Mouse (Mus musculus): Measurements from ENCODE around the gene Palm3. TPM values are rescaled to one million over a fixed set of nuclear protein-coding genes. Genes with fewer than 3 reads are reported as not detected.

The Palm3 gene
- total RNA-seq, 2 experiments from 2014 or later = not detected

- no peak for ATAC-seq (replicated peaks; ENCODE audit: poor library complexity, severe bottlenecking)
These were observed 5.4 kb upstream of the Palm3 start for GRCm38 (mm10) chr8:84015833-84016232.

GRCm38 (mm10) chr8:84019738-84020137 lies 1.5 kb upstream of the Palm3 start:
- ATAC-seq (replicated peaks; ENCODE audit: poor library complexity, severe bottlenecking) = no peak

GRCm38 (mm10) chr8:84021569-84021968 lies 298 bp downstream of the Palm3 start:
- no peak for ATAC-seq (replicated peaks; ENCODE audit: poor library complexity, severe bottlenecking)

- no peak for ATAC-seq (replicated peaks; ENCODE audit: poor library complexity, severe bottlenecking)
These were observed 1.8 kb downstream of the Palm3 start for GRCm38 (mm10) chr8:84023085-84023484.

GRCm38 (mm10) chr8:84023631-84024030 lies 2.4 kb downstream of the Palm3 start:
- ATAC-seq (replicated peaks; ENCODE audit: poor library complexity, severe bottlenecking) = no peak

- ATAC-seq (replicated peaks; ENCODE audit: poor library complexity, severe bottlenecking) = 0 out of 2 replicates have a peak, but pooled peaks have one; percentile 32
These were observed 2.9 kb downstream of the Palm3 start for GRCm38 (mm10) chr8:84024171-84024570.

- ATAC-seq (replicated peaks; ENCODE audit: poor library complexity, severe bottlenecking) = peak; percentile 78
These were observed 4.6 kb downstream of the Palm3 start for GRCm38 (mm10) chr8:84025863-84026262.

- peak; percentile 64 for ATAC-seq (replicated peaks; ENCODE audit: poor library complexity, severe bottlenecking)
These were observed 6.2 kb downstream of the Palm3 start for GRCm38 (mm10) chr8:84027449-84027848.

GRCm38 (mm10) chr8:84029272-84029671 lies 8.0 kb downstream of the Palm3 start:
- ATAC-seq (replicated peaks; ENCODE audit: poor library complexity, severe bottlenecking) = no peak

- ATAC-seq (replicated peaks; ENCODE audit: poor library complexity, severe bottlenecking) = no peak
These were observed 11.5 kb downstream of the Palm3 start for GRCm38 (mm10) chr8:84032777-84033176.

- no peak for ATAC-seq (replicated peaks; ENCODE audit: poor library complexity, severe bottlenecking)
These were observed 16.7 kb downstream of the Palm3 start for GRCm38 (mm10) chr8:84038015-84038414.

GRCm38 (mm10) chr8:84039050-84039449 lies 17.8 kb downstream of the Palm3 start:
- peak; percentile 52 for ATAC-seq (replicated peaks; ENCODE audit: poor library complexity, severe bottlenecking)

- peak; percentile 79 for ATAC-seq (replicated peaks; ENCODE audit: poor library complexity, severe bottlenecking)
These were observed 21.0 kb downstream of the Palm3 start, which contains the start of gene Il27ra for GRCm38 (mm10) chr8:84042066-84042947. Gene Il27ra, minus strand, starts transcription at chr8:84042589.

GRCm38 (mm10) chr8:84042948-84043342 lies 21.7 kb downstream of the Palm3 start:
- 0 out of 2 replicates have a peak, but pooled peaks have one; percentile 20 for ATAC-seq (replicated peaks; ENCODE audit: poor library complexity, severe bottlenecking)

- ATAC-seq (replicated peaks; ENCODE audit: poor library complexity, severe bottlenecking) = no peak
These were observed 22.8 kb downstream of the Palm3 start for GRCm38 (mm10) chr8:84044103-84044502.

GRCm38 (mm10) chr8:84044900-84045299 lies 23.6 kb downstream of the Palm3 start, which contains the start of gene Rln3:
Gene Rln3, minus strand, starts transcription at chr8:84045000.
- ATAC-seq (replicated peaks; ENCODE audit: poor library complexity, severe bottlenecking) = no peak

GRCm38 (mm10) chr8:84046505-84046904 lies 25.2 kb downstream of the Palm3 start:
- no peak for ATAC-seq (replicated peaks; ENCODE audit: poor library complexity, severe bottlenecking)

- ATAC-seq (replicated peaks; ENCODE audit: poor library complexity, severe bottlenecking) = no peak
These were observed 26.9 kb downstream of the Palm3 start for GRCm38 (mm10) chr8:84048171-84048570.

- ATAC-seq (replicated peaks; ENCODE audit: poor library complexity, severe bottlenecking) = no peak
These were observed 31.5 kb downstream of the Palm3 start for GRCm38 (mm10) chr8:84052746-84053145.

- no peak for ATAC-seq (replicated peaks; ENCODE audit: poor library complexity, severe bottlenecking)
These were observed 32.0 kb downstream of the Palm3 start for GRCm38 (mm10) chr8:84053229-84053628.

GRCm38 (mm10) chr8:84057827-84058226 lies 36.6 kb downstream of the Palm3 start:
- no peak for ATAC-seq (replicated peaks; ENCODE audit: poor library complexity, severe bottlenecking)

GRCm38 (mm10) chr8:84059226-84059625 lies 38.0 kb downstream of the Palm3 start:
- no peak for ATAC-seq (replicated peaks; ENCODE audit: poor library complexity, severe bottlenecking)

All from granulocyte monocyte progenitor cell, adult 5-6 weeks (primary cell).